Mouse (Mus musculus): ENCODE measurements around the gene Ttll5.

Gene Ttll5

DNA sequence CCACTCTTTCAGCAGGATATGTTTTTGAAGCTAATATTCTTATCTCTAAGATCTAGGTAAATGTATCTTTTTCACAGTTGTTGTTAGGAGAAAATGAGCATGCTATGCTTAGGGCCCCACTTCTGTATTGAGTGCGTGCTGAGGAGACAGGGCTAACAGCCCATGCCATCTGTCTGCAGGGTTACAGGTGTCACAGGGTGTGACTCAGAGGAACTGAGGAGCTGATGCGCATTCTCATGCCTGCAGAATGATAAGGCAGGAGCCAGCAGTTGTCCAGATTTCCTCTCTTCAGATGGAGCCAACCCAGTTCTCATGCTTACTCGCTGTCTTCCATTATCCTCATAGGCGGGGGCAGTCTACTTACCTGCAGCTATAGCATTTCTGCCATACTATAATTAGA lies 147.2 kb downstream of the Ttll5 start:
- DNase-seq: no peak

DNA sequence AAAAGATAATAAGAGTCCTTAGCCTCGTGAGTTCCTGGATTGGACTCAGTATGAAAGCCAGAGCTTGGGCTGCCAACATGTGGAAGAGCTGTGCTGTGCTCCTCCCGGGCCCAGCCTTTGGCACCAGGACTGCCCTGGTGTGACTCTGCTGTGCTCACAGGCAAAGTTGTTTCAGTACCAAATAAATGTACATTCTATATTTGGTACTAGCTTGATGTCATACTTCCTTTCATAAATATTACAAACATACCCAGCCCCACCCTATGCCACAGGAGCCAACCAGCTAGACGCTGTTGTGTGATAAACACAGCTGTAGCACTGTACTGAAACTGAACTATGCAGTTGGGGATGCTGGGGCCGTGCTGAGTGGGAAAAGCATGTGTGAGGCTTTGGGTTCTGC lies 149.1 kb downstream of the Ttll5 start:
- no peak for DNase-seq

DNA sequence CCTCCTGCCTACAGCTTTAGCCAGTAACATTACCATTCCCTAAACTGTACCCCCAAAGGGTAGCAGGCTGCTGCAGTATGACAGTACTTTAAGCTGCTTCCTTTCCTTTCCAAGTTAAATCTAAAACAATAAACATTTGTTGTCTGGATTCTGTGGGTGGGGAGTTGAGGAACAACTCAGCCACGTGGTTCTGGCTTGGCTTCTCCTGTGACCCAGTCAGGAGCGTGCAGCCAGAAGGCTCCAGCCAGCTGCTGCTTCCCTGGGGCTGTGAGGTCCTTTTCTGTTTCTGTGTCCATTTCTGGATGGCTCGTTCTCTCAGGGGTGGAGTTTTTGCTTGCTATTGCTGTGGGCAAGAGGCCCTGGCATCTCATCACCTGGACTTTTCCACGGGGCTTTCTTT lies 149.6 kb downstream of the Ttll5 start:
- no peak for DNase-seq

DNA sequence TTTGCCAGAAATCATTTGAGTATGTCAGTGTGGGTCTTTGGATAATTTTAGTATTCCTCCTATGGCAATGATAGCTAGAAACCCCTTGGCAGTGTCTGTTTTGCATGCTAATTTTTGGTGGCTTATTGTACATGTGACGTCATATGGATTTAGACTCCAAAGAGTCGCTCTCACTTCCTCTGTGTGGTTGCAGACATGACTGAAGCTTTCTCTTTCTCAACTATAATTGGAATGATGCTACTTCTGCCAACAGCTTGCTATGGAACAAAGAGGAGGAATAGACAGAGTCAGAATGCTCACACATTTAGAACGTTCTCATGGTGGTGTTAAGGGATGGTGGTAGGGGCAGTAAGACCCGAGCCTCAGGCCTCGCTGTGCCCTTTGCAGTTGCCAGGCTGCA lies 155.5 kb downstream of the Ttll5 start:
- no peak for DNase-seq

DNA sequence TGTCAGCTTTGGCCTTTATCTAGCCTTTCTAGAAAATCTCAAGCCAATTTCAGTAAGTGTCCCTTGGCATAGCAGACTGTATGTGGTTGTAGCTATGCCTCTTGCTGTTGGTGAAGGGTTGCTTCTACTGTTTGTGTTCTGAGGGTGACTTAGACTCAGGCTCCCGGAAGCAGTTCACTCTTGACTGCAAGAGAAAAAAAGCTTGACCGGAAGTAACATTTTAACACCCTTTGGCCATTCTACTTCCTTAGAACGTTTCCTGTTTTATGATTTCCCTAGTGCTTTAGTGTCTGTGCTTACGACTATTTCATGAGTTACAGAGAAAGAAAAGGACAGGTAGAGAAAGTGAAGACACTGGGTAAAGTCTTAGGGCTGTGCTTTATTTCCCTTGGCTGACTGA lies 161.1 kb downstream of the Ttll5 start:
- DNase-seq: no peak

DNA sequence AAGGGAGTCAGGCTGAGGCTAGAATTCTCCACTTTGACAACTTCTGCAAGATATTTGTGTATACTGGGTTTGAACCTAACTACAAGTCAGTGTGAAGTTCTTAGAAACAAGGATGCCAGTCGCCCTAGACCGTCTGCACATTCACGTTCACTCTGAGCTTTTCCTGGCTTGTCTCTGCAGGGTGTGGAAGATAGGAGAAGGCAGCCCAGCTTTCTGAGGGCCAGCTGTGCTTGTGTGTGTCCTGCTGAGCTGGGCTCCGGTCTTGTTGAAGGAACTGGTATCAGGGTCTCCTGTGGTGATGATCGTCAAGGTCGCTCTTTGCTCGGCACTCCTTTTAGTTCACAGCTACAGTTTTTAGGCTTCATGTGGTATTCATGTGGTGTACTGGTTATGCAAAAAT lies 161.6 kb downstream of the Ttll5 start:
- no peak for DNase-seq

DNA sequence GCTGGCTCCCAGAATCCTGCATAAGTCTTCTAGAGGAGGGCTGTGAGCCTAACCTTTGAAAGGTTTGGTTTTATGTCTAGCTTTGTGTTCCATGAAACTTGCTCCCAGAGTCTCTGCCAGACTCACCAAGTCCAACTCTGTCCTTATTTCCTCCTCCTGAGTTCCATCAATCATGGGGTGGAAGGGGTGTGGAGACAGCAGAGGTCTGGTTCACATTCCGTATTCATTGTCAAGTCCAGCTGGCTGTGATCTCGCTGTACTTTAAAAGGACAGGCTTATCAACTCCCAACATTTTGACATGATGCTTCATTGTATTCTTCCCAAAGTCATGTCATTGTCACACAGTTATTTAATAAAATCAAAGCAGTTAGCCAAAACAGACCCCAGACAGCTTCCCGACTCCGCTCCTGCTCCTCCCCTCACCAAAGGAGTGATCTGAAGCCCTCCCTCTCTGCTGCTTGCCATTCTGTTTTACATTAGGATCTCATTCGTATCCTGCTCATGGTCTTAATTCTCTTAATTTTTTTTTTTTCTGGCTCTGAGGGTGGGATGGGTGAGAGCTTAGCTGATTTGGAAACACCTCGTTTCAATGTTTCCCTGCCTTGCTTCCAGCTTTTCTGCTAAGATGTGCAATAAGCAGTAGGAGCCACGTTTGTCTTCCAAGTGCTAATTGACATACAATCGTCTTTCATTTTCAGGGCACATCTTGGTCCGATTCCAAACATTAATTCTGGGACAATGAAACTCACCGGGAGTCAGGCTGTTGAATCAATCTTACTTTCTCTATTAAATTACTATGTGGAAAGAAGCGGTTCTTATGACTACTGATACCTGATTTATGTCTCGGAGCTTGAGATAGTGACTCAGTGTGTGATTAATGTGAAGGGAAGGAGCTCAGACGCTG lies 162.3 kb downstream of the Ttll5 start:
- DNase-seq: no peak

DNA sequence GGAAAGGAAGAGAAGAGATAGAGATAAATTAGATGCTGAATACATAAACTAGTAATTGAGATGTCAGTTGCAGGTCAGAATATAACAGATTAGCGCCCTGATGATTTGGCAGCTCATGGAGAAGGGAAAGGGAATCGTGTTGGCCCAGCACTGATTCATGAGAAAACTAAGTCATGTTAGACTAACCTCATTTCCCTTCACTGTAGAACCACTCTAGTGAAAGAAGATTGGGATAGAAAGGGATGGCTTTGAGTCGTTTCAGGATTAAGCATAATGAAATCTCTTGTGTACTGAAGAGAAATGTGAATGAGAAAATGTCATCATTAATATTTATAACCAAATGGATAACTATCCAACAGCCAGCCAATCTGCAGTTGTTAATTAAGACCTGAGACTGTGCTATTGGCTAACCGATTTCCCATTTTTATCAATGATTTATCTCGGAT lies 163.0 kb downstream of the Ttll5 start:
- DNase-seq: no peak

DNA sequence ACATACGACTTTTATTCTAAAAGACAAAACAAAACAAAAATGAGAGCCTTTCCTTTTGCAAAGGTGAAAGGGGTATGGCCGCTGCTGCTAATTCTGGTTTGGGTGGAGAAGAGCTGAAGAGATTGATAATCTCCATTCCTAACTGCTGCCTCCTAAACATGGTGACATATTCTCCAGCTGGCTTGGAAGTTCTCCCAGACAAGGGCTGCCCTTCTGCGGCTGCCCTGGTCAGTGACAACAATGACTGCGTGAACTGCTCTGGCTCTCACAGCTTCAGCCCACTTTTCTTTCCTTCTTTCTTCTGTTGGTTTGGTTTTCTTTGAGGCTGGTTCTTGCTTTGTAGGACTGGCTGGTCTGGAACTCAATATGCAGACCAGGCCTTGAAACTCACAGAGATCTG lies 163.7 kb downstream of the Ttll5 start:
- DNase-seq: no peak

DNA sequence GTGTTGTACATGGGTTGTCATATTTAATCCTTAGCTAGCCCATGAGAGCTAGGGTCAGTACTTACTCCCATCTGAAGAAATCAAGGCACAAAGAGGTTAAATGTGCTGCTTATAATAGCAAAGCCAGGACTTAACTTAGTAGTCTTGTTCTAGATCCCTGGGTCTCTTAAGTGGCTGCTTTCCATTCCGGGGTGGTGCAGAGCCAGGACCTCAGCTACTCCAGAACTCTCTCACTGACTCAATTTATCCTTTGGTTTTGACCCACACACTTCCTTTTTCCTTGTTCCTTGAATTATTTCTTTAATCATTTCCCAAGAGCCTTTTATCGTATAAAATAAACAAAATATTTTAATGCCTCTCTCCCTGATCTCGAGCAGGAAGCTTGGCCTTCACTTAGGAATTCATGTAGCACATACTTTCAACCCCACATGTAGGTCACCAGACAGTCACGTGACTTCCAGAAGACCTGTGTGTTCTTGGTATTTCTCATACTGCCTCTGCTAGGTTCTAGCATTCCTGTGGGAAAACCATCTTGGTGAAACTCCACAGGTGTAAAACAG lies 164.4 kb downstream of the Ttll5 start:
- DNase-seq: no peak

DNA sequence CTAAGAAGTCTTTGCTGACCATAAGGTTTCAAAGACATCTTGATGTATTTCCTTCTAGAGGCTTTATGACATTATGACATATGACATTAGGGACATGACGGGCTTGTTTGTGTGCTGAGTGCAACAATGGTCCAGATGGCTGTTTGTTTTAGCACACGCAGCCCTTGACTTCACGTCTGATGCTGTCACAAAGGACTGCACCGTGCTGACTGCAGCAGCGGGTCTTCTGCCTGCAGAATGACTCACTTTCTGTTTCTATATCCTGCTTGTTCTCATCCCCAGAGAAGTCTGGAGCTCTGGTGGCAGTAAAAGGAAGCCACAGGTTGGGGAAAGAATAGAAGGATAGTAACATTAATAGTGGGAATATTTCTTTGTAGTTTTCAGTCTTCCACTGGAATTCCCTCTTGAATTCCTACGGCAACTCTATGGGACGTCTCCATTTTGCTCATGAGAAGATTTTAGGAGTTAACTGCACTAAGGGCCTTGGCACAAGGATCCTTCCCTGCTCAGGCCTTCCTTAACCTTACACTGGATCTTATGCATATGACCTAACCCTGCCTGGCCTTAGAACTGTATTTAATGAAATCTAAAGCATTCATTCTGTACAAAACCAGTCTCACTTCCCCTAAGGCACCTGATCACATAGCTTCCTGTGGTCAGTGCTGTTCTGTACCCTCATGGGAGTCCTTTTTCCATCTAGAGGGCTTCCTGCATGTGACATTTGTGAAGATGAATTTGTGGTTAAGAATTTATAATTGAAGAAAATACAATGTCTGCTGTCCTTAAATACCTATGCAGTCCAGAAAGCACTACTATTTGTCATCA lies 167.8 kb downstream of the Ttll5 start:
- DNase-seq: no peak

DNA sequence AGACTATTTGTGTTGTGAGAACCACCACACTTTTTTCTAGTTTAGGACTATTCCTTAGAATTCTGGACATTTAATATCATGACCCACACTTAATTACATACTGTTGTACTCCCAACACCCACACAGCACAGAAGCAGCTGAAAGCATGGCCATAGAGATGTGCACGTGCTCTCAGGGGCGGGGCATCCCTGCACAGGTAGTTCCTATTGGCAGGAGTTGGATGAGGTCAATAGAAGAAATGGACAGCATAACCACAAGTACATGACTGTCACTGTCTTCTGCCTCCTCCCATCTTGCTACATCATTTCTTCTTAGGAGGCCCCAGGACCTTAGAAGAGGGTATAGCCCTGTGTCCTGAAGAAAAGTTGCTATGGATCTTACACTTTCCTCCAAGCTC lies 168.4 kb downstream of the Ttll5 start:
- DNase-seq: no peak

DNA sequence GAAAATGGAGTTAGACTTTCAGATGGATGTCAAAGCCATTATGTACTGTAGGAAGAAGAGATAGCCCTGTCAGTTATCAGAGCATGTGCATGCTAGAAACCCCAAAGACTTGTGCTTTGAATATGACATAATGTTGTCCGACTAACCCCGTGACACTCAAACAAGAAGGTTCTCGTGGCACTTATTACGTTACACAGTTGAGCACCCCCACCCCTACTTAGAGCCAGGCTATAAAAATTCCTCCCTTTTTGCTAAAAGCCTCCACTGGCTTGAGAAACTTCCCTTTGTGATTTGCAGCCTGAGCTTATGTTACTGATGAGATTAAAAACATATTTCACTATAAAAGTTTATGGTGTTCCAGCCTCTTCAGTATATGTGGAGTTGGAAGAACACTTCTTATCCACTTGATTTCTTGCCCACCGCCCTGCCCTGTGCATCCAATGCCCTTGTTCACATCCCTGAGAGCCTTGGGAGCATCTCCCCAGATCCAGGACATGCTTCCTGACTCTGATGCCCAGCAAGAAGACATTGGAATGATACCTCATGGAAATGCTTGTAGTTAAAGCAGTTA lies 169.4 kb downstream of the Ttll5 start:
- DNase-seq: no peak

DNA sequence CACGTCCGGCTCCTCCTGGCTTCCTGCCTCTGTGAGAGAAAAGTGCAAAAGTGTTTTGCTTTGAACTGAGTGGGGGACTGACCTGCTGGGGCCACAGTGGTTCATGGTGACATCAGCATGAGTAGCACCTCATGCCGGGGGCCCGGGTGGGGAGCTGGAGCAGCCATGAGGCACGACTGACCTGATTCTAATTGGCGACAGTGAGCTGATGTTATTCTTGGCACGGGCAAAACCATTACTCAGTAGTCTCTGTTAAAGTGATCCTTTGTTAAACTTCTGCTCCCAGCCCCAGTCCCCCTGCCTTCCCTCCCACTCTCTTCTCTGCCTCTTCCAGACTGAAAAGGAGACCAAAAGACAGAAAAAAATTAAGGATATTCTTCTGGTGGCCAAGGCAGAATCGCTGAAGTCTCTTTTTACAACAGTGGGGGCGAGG lies 176.2 kb downstream of the Ttll5 start:
- DNase-seq: peak; percentile 52

DNA sequence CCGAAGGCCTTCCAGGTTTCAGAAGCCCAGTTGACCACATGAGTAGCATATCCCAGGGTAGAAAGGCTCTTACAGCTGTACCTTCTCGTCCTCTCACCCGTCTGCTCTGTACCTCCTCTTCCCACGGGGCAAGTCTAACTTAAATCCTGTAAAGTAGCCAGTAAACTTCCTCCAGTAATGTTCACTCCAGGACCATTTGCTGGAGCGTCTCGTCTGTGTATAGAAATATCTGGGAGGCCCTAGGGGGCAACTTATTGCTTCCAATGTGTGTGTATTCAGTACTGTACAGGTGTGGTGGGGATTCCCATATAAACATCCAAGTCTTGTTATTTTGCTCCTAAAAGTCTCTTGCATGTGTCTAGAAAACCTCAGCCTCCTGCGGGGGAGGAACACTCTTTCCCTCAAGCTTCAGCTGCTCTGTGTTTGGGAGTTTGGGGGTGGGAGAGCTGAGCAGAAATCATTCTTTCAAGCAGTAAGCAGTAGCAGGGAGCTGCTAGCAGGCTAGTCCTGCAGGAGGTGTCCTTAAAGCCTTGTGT lies 176.7 kb downstream of the Ttll5 start:
- DNase-seq: peak; percentile 51

DNA sequence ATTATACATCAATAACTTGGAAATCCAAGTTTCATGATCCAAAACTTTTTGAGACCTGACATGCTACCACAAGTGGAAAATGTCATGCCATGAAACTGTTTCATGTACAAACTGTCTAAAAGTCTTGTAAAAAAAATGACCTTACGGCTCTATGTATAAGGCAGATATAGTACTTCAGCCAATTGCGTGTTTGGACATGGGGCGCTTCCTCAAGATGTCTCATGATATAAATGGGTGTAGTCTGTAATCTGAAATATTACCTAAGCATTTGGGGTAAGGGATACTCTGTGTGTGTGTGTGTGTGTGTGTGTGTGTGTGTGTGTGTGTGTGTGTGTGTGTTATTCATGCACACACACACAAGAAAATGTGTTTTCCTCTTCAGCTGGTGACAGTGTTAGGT lies 180.2 kb downstream of the Ttll5 start:
- DNase-seq: no peak

DNA sequence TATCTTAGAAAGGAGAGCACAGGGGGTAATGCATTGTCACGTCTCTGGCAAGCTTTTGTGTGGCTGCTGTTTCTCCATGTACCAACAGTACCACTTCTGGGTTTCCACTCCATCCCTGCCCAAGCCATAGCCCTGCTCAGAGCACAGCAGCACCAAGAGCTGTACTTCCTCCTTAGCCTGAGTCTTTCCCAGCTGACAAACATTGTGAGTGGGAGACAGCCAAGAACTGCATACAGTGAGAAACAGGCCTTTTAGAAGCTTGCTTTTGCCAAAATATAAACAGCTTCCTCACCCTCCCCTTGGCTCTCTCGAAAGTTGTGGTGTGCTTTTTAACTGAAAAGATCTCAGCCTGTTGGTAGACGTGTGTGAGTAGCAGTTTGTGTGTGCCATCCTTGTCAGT lies 182.9 kb downstream of the Ttll5 start:
- no peak for DNase-seq

DNA sequence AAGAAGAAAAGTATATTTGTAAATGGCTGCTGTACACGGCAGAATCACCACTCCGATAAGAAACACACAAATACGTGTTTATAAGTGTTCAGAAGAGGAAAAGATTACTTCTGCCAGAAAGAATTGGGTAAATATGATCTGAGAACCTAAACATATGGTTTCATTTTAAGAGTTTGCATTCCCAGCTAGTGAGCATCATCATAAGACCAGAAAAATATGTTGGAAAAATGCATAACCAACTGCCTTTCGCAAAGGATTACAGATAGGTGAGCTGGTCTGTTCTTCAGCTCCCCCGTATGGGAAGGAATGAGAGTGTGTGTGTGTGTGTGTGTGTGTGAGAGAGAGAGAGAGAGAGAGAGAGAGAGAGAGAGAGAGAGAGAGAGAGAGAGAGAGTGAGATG lies 186.2 kb downstream of the Ttll5 start:
- DNase-seq: no peak

DNA sequence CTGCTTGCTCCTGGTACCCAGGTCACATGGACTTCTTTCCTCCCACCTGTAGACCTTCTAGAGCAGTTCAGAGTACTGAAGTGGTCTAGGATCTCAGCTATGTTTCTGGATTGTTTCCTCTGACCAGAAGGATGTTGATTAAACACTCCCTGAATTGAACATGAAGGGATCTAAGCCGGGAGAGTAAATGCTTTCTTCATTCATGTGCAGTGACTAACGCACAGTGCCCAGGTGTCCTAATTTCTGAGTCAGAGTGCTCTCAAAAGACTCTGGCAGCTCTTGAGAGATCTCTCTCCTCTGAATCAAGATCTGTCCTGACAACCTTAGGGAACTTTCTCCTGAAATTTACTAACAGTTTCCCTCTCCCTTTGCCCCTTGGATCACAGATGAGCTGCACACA lies 187.7 kb downstream of the Ttll5 start:
- no peak for DNase-seq

DNA sequence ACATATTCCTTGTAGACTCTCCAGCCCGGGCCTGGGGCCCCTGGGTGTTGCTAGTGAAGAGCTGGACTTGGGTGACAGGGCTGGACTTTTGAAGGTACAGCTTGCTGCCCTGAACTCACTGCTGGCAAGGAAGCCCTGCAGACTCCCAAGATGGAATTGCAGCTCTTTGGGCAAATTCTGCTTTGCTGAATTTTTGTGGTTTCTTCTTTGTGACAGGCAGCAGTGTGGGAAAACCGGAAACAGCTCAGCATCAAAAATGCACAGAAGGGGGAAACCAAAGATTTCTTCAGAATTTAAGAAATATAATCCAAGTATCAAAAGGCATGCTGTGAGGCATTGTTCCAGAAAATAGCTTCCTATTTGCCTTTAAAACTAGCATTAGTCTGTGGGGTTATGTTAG lies 189.7 kb downstream of the Ttll5 start:
- no peak for DNase-seq

DNA sequence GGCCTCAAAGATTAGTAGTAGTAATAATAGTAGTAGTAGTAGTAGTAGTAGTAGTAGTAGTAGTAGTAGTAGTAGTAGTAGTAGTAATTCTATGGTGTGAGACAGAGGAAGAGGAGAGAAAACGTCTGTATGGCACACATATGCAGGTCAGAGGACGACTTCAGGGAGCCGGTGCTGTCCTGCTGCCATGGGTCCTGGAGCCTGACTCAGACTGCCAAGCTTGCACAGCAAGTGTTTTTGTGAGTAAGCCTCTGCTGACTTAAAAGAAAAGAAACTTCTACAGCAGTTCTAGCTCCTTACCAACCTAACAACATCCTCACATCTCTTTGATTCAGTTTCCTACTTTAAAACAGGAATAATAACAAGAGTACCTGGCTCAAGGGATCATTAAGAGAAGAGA lies 190.2 kb downstream of the Ttll5 start:
- DNase-seq: no peak

DNA sequence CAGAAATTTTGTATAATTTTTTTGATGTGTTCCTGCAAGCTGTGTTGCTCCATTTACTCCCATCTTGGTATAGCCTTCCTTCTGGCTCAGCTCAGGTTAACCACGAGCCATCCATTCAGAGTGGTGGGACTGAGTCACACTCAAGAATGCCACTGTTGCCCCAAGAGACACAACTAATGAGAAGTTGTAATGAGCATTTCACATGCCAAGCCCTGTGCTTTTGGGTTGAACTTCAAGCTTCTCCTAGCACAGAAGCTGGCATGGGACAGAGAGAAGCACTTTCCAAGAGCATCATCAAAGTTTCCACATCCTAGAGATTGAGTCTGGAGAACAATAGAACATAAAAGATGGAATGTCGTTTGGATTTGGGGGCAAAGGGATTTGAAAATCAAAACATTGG lies 190.7 kb downstream of the Ttll5 start:
- no peak for DNase-seq

DNA sequence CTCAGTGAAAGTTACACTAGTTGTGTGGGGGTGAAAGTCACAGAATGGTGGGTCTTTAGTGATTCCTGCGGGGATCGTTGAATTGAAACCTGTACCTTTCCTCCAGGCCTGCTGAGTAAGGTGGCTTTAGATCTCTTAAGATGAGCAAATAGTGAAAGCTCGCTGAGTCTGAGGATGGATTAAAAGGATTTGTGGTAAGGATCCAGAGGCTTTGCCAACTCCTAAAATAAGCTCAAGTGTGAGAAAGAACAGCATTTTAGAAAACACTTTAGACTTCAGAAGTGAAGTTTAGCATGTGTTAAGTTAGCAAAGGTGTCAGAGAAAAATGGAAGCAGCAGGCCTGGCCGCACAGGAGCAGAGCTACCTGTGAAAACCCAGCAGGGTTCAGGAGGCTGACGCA lies 192.9 kb downstream of the Ttll5 start:
- no peak for DNase-seq
